Mouse (Mus musculus): ENCODE data around the gene Tnpo2. TPM values are rescaled to one million over a fixed set of nuclear protein-coding genes. Genes with fewer than 3 reads are reported as not detected.
A peak's percentile ranks its signal among the peaks of the same experiment; 100 is the strongest.

The Tnpo2 gene
- total and polyA plus RNA-seq, 2 experiments from 2014 or later: 52.3 to 155 TPM

DNA sequence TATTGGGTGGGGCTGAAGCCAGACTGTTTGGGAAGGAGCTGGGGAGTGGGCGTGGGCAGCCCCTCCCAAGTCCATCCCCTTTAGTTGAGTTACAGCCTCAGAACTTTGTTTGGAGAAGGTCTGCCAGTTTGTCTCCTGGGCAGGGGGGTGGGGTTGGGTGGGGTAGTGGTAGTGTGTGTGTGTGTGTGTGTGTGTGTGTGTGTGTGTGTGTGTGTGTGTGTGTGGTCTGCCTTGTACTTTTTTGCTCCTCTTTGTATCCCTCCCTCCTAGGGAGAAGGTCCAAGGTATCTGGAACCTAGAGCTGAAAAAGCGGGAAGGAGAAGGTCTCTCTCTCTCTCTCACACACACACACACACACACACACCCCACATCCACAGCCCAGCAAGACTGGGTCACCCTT lies 22.3 kb upstream of the Tnpo2 start, which contains the start of gene Best2:
Gene Best2, minus strand, starts transcription at position 101 of the 400 bp plus-strand sequence.
- WGBS: 81% methylated on average over 2 of the region's 2 CpGs
- peak within 1 kb of the TSS; percentile 47 for H3K9ac ChIP-seq

DNA sequence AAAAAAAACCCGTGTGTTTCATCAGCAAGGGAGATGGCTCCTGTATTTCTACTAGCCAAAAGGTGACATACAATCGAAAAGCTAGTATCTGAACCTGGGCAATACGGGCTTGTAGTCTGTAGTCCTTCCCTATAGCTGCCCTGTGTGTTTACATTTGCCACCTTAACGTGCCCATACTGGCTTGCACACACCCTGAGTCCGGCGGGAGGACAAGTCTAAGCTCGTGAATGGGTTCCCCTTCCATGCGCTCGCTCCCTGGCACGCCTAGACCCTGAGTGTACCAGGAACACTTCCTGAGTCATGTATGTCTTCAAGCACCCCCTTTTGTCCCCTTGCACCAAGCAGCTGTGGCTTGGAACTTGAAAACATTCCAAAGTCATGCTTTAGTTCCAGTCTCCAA lies 20.0 kb upstream of the Tnpo2 start:
- H3K27ac ChIP-seq (ENCODE audit: low read depth, low read length): no peak overlapping the region
- no peak for ATAC-seq
- peaks cover 20% of the 10 kb centered on the region; the same call in 1 of the 2 replicates for H3K27me3 ChIP-seq (ENCODE audit: insufficient read depth, low read length)
- peaks cover 34% of the 10 kb centered on the region for H3K36me3 ChIP-seq (ENCODE audit: insufficient read depth)
- no peak overlapping the region for H3K4me2 ChIP-seq (ENCODE audit: low read depth)
- no peak for DNase-seq
- WGBS: 63% methylated on average over 10 of the region's 10 CpGs
- H3K9me3 ChIP-seq (ENCODE audit: low read length): no peaks in the 10 kb centered on the region
- no peak for TF ChIP-seq CTCF (IDR thresholded peaks at IDR 0.05; ENCODE audit: low read depth)
- no peak overlapping the region for H3K4me3 ChIP-seq (ENCODE audit: low read depth, low read length)
- H3K9ac ChIP-seq: no peak overlapping the region
- no peaks in the 10 kb centered on the region for H3K4me1 ChIP-seq (ENCODE audit: insufficient read depth)

More for the DNA sequence above, 22.3 kb upstream of the Tnpo2 start, which contains the start of gene Best2:
- Histone ChIP-seq H3K4me3 (ENCODE audit: low read depth, low read length) (peak within 1 kb of the TSS; percentile 35), H3K4me2 (ENCODE audit: low read depth) (peak within 1 kb of the TSS; percentile 62), H3K27me3 (ENCODE audit: insufficient read depth, low read length) (peaks cover 30% of the 10 kb centered on the region), H3K4me1 (ENCODE audit: insufficient read depth) (no peaks in the 10 kb centered on the region), H3K27ac (ENCODE audit: low read depth, low read length) (no peak within 1 kb of the TSS), H3K36me3 (ENCODE audit: insufficient read depth) (peaks cover 26% of the 10 kb centered on the region), H3K9me3 (ENCODE audit: low read length) (no peaks in the 10 kb centered on the region)
- no peak for ATAC-seq
- TF ChIP-seq CTCF (IDR thresholded peaks at IDR 0.05; ENCODE audit: low read depth): no peak
- no peak for DNase-seq

DNA sequence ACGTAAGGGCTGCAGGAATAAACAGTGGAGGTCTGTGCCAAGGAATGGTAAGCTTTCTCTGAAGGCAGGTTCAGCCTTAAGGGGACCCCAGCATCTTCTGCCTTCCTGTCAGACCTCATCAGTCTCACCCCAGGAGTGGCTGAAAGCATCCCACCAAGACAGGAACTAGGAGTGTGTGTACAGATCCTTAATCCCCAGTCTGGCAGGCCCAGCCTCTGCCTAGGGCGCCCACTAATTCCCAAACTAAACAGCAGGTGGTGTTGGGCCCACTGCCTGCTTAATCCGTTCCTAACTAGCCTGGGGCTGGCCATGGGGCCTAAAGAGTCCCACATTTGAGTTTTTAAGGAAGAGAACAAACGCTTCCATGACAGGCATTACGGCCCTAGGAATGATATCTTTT lies 19.5 kb upstream of the Tnpo2 start:
- peaks cover 19% of the 10 kb centered on the region; the same call in 1 of the 2 replicates for H3K27me3 ChIP-seq (ENCODE audit: insufficient read depth, low read length)
- no peaks in the 10 kb centered on the region for H3K9me3 ChIP-seq (ENCODE audit: low read length)
- DNase-seq: no peak
- WGBS: 21% methylated on average over 5 of the region's 5 CpGs
- no peak overlapping the region for H3K27ac ChIP-seq (ENCODE audit: low read depth, low read length)
- H3K4me1 ChIP-seq (ENCODE audit: insufficient read depth): no peaks in the 10 kb centered on the region
- H3K36me3 ChIP-seq (ENCODE audit: insufficient read depth): peaks cover 38% of the 10 kb centered on the region
- no peak overlapping the region for H3K4me3 ChIP-seq (ENCODE audit: low read depth, low read length)
- no peak for ATAC-seq
- no peak for TF ChIP-seq CTCF (IDR thresholded peaks at IDR 0.05; ENCODE audit: low read depth)
- H3K9ac ChIP-seq: no peak overlapping the region
- no peak overlapping the region for H3K4me2 ChIP-seq (ENCODE audit: low read depth)

DNA sequence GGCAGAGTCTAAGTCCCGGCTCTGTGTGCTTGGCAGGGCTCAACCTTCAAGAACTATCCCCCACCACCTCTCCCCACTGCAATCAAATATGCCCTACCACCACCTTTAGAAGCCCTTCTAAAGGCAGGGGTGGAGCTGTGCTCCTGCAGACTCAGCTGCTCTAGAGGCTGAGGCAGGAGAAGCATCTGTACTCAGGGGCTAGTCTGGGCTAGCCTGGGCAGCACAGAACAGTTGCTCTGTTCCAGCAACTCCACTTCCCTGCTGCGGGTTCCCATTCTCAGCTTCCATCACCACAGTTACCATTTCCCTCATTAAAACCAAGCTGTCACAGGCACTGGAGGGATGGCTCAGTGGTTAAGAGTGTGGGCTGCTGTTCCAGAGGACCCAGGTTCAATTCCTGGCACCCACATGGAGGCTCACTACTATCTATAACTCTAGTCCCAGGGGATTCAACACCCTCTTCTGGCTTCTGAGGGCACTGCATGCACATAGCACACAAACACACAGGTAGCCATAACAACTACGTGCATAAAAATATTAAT lies 15.1 kb upstream of the Tnpo2 start:
- H3K36me3 ChIP-seq (ENCODE audit: insufficient read depth): peaks cover 53% of the 10 kb centered on the region
- ATAC-seq: no peak
- peaks cover 17% of the 10 kb centered on the region for H3K4me1 ChIP-seq (ENCODE audit: insufficient read depth)
- no peaks in the 10 kb centered on the region for H3K9me3 ChIP-seq (ENCODE audit: low read length)
- no peak for DNase-seq
- H3K9ac ChIP-seq: no peak overlapping the region
- H3K4me3 ChIP-seq (ENCODE audit: low read depth, low read length): no peak overlapping the region
- 93% methylated on average over 3 of the region's 3 CpGs for WGBS
- no peaks in the 10 kb centered on the region for H3K27me3 ChIP-seq (ENCODE audit: insufficient read depth, low read length)
- H3K4me2 ChIP-seq (ENCODE audit: low read depth): no peak overlapping the region
- no peak overlapping the region for H3K27ac ChIP-seq (ENCODE audit: low read depth, low read length)
- TF ChIP-seq CTCF (IDR thresholded peaks at IDR 0.05; ENCODE audit: low read depth): no peak; the same call in 1 of the 2 replicates

DNA sequence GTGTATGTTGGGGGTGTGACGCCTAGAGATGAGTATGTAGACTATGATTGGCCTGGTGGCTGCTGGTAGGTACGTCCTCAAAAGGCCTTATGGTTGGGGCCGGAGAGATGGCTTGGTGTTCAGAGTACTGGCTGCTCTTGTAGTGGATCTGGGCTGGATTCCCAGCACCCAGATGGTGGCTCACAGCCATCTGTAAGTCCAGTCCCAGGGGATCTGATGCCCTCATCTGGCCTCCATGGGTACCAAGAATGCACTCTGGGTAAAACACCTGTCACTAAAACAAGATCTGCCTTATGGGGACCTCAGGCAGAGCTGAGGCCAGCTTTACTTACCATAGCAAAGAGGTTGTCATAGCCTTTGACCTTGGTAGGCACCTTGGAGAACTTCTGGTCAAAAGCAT lies 12.9 kb upstream of the Tnpo2 start:
- no peak overlapping the region for H3K9ac ChIP-seq
- no peak overlapping the region for H3K4me3 ChIP-seq (ENCODE audit: low read depth, low read length)
- ATAC-seq (no peak), DNase-seq (no peak)
- H3K27me3 ChIP-seq (ENCODE audit: insufficient read depth, low read length): no peaks in the 10 kb centered on the region
- H3K27ac ChIP-seq (ENCODE audit: low read depth, low read length): no peak overlapping the region
- H3K36me3 ChIP-seq (ENCODE audit: insufficient read depth): peaks cover 32% of the 10 kb centered on the region
- 94% methylated on average over 3 of the region's 3 CpGs for WGBS
- H3K4me1 ChIP-seq (ENCODE audit: insufficient read depth): peaks cover 30% of the 10 kb centered on the region
- no peak for TF ChIP-seq CTCF (IDR thresholded peaks at IDR 0.05; ENCODE audit: low read depth)
- no peak overlapping the region for H3K4me2 ChIP-seq (ENCODE audit: low read depth)
- no peaks in the 10 kb centered on the region for H3K9me3 ChIP-seq (ENCODE audit: low read length)

DNA sequence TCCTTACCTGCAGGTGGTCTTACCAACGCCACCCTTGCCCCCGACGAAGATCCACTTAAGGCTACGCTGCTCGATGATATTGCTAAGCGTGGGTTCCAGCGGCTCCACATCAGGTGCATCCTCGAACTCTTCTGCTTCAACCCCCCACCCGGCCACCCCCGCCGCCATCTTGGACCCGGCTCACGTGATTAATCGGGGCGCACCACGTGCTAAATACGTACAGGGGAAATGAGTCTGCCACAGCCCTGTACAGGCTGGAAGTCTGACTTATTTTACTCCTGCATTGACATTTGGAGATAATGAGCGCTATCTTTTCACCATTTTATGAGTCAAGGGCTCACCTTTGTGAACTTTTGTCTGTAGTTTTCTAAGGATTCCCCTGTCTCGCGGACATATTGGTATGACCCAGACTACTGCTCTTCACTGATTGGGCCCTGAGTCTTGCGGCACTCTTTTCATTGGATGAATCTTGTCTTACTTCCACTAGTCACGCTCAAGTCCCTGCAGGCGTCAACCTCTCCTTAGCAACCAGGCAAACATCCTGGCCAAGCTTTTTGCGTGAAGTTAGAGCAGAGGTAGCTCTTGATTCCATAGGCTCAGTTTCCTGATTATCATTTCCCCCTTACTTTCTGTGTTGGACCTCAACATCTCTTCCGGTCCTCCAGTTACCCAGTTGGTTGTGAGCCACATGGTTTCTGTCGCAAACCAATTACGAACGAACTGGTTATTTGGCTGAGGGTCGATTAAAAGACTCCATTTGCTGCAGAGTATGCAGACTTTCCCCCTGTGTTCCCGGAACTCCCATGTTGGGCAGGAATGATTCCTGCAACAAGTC lies 11.4 kb upstream of the Tnpo2 start, which contains the start of gene Asna1:
Gene Asna1, minus strand, starts transcription at position 184 of the 835 bp plus-strand sequence.
- TF ChIP-seq CTCF (IDR thresholded peaks at IDR 0.05; ENCODE audit: low read depth): no peak
- H3K27ac ChIP-seq (ENCODE audit: low read depth, low read length): peak within 1 kb of the TSS; percentile 92

More for the DNA sequence above, 11.4 kb upstream of the Tnpo2 start, which contains the start of gene Asna1:
- DNase-seq (peak; percentile 97), ATAC-seq (peak; percentile 96)
- peaks cover 31% of the 10 kb centered on the region for H3K4me1 ChIP-seq (ENCODE audit: insufficient read depth)
- no peaks in the 10 kb centered on the region for H3K9me3 ChIP-seq (ENCODE audit: low read length)
- WGBS: 4% methylated on average over 30 of the region's 30 CpGs
- peak within 1 kb of the TSS; percentile 66 for H3K9ac ChIP-seq
- H3K27me3 ChIP-seq (ENCODE audit: insufficient read depth, low read length): no peaks in the 10 kb centered on the region
- peaks cover 31% of the 10 kb centered on the region for H3K36me3 ChIP-seq (ENCODE audit: insufficient read depth)
- peak within 1 kb of the TSS; percentile 71 for H3K4me3 ChIP-seq (ENCODE audit: low read depth, low read length)
- peak within 1 kb of the TSS; percentile 81 for H3K4me2 ChIP-seq (ENCODE audit: low read depth)
